ENCODE assay signal across 9 mouse cellular contexts in the genomic region with DNA sequence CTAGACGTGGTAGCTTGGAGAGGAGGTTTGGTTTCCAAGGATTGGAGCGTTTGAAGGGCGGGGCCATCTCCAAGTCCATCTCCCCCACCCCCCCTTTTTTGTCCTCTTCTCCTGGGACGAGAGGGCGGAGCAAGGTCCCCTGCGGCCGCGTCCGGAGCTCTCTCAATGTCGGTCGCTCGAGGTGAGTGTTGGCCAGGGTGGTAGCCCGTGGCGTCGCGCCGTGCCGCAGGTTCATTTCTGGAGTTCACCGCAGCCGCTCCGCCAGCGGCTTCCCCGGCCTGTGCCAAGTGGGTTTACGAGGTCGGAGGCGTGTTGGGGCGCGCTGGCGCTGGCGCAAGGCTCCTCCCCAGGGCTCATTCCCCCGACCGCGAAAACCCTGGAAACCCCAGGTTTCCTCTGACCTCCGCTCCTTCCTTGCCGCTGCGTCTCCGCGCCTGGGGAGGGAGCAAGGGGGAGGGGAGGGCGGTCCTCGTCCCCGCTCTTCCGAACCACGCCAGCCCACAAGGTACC. TPM values are rescaled to one million over a fixed set of nuclear protein-coding genes. Genes with fewer than 3 reads are reported as not detected.
A peak's percentile ranks its signal among the peaks of the same experiment; 100 is the strongest.
DNase-seq lines count a peak whose midpoint lies in the region; ATAC-seq and TF ChIP-seq lines count a peak whose summit lies in the region.
"Had no signal": no experiment of that assay in that cellular context is flagged by ENCODE, and none has a peak within 500 bp of the region (broad histone marks: within the 10 kb centered on the region; RNA-seq: fewer than 3 reads in every experiment).

TSS of gene Zfp462 (plus strand) at position 128 of the 510 bp plus-strand sequence.

- H3K9me3 ChIP-seq in intestine, embryonic 15.5 days = no peaks in the 10 kb centered on the region
- H3K9me3 ChIP-seq in limb, embryonic 14.5 days (ENCODE audit: control insufficient read depth, low read length) = no peaks in the 10 kb centered on the region
- H3K9me3 ChIP-seq in neural tube, embryonic 11.5 days (ENCODE audit: control insufficient read depth, low read length) = no peaks in the 10 kb centered on the region

- no peaks in the 10 kb centered on the region for H3K36me3 ChIP-seq in intestine, embryonic 15.5 days
- no peaks in the 10 kb centered on the region for H3K36me3 ChIP-seq in limb, embryonic 14.5 days (ENCODE audit: control insufficient read depth, insufficient read depth, low read length)
- no peaks in the 10 kb centered on the region for H3K36me3 ChIP-seq in neural tube, embryonic 11.5 days (ENCODE audit: control insufficient read depth, insufficient read depth, low read length)
- H3K36me3 ChIP-seq: G1E had no signal

- H3K27ac ChIP-seq in intestine, embryonic 15.5 days = peak within 1 kb of the TSS; percentile 67
- H3K27ac ChIP-seq in limb, embryonic 14.5 days (replicated peaks; ENCODE audit: low read depth, low read length) = peak within 1 kb of the TSS; percentile 88
- H3K27ac ChIP-seq in neural tube, embryonic 11.5 days (ENCODE audit: low read depth, low read length) = peak within 1 kb of the TSS; percentile 99

- peak within 1 kb of the TSS; percentile 52 for H3K9ac ChIP-seq in intestine, embryonic 15.5 days
- H3K9ac ChIP-seq in limb, embryonic 14.5 days (ENCODE audit: low read depth, low read length, severe bottlenecking) = peak within 1 kb of the TSS; percentile 87
- peak within 1 kb of the TSS; percentile 98 for H3K9ac ChIP-seq in neural tube, embryonic 11.5 days (ENCODE audit: low read length)

- H3K4me1 ChIP-seq in intestine, embryonic 15.5 days (replicated peaks) = 0 out of 2 replicates have a peak, but pooled peaks cover 3% of the 10 kb centered on the region
- H3K4me1 ChIP-seq in limb, embryonic 14.5 days (ENCODE audit: control insufficient read depth, insufficient read depth, low read length) = no peaks in the 10 kb centered on the region; the same call in 1 of the 2 replicates
- no peaks in the 10 kb centered on the region for H3K4me1 ChIP-seq in neural tube, embryonic 11.5 days (ENCODE audit: control insufficient read depth, insufficient read depth, low read length)

- 0 out of 2 replicates have a peak, but pooled peaks have one; percentile 18 for TF ChIP-seq POLR2A in limb, embryonic 14.5 days (IDR thresholded peaks at IDR 0.05; ENCODE audit: borderline replicate concordance, extremely low read depth, insufficient read depth, insufficient read length)

- peak within 1 kb of the TSS; percentile 66 for H3K4me3 ChIP-seq in intestine, embryonic 15.5 days (replicated peaks)
- H3K4me3 ChIP-seq in limb, embryonic 14.5 days (replicated peaks; ENCODE audit: low read length) = peak within 1 kb of the TSS; percentile 73
- peak within 1 kb of the TSS; percentile 90 for H3K4me3 ChIP-seq in neural tube, embryonic 11.5 days (ENCODE audit: low read depth, low read length)

- WGBS in intestine, embryonic 15.5 days = under 1% methylated on average over 42 of the region's 43 CpGs
- under 1% methylated on average over 32 of the region's 43 CpGs for WGBS in limb, embryonic 14.5 days
- WGBS in neural tube, embryonic 11.5 days = under 1% methylated on average over 40 of the region's 43 CpGs

- ATAC-seq in intestine, embryonic 15.5 days = peak; percentile 26
- peak; percentile 21; the same call in 1 of the 2 replicates for ATAC-seq in limb, embryonic 14.5 days (ENCODE audit: low FRiP score, low read depth)
- ATAC-seq in neural tube, embryonic 11.5 days (ENCODE audit: insufficient read depth, low FRiP score, low TSS enrichment) = peak; percentile 46

- peak within 1 kb of the TSS; percentile 93 for H3K4me2 ChIP-seq in intestine, embryonic 15.5 days (replicated peaks)
- peak within 1 kb of the TSS; percentile 89 for H3K4me2 ChIP-seq in limb, embryonic 14.5 days (replicated peaks; ENCODE audit: low read depth, low read length, severe bottlenecking)
- peak within 1 kb of the TSS; percentile 51 for H3K4me2 ChIP-seq in neural tube, embryonic 11.5 days (ENCODE audit: low read depth)

- DNase-seq in layer of hippocampus, adult 18-20 months (ENCODE audit: low spot score in 2 of 2) = no peak
- DNase-seq in layer of hippocampus, adult 9-11 months = no peak
- peak; percentile 66 for DNase-seq in brain, embryonic 18.5 days (ENCODE audit: low read depth, low spot score)
- peak; percentile 33 to 63 for DNase-seq in gastrocnemius, adult 8-10 months (ENCODE audit: low spot score in 2 of 2)
- peak; percentile 61 for DNase-seq in limb, embryonic 14.5 days (ENCODE audit: low spot score)
- DNase-seq in neural tube, embryonic 11.5 days (ENCODE audit: low spot score) = peak; percentile 83
- DNase-seq in spleen, postnatal 36 days (ENCODE audit: low spot score in 2 of 2) = no peak

- H3K27me3 ChIP-seq in intestine, embryonic 15.5 days (replicated peaks) = no peaks in the 10 kb centered on the region
- H3K27me3 ChIP-seq in limb, embryonic 14.5 days (ENCODE audit: control insufficient read depth, insufficient read depth, low read length) = no peaks in the 10 kb centered on the region
- H3K27me3 ChIP-seq in neural tube, embryonic 11.5 days (ENCODE audit: control insufficient read depth, insufficient read depth, low read length) = no peaks in the 10 kb centered on the region

RNA-seq across cellular contexts. Expression of gene Zfp462, which starts in this region (rescaled TPM):
- 10 to 100 TPM; 64.8 to 77.5 TPM for total RNA-seq in layer of hippocampus, adult 18-20 months (2021)
- total RNA-seq in gastrocnemius, adult 8-10 months (2022) = 10 to 100 TPM; 11.1 to 33.7 (median 15.5) TPM
- 2.8 and 3.2 TPM in 2 replicates for polyA plus RNA-seq in intestine, embryonic 15.5 days (2015; fragmentation: Nextera tagmentation; extraction: Ambion mirVana)
- polyA plus RNA-seq in limb, embryonic 14.5 days (2012; rRNA removed) = 26.7 and 33.1 TPM in 2 replicates
- polyA plus RNA-seq in limb, embryonic 14.5 days (2014; fragmentation: Nextera tagmentation; extraction: Ambion mirVana) = 3.8 and 4.2 TPM in 2 replicates
- 14.5 and 16.4 TPM in 2 replicates for polyA plus RNA-seq in neural tube, embryonic 11.5 days (2014; fragmentation: Nextera tagmentation; extraction: Ambion mirVana)
- polyA plus RNA-seq: G1E had no signal

Comparison
In these comparisons a context has a peak if more than half of its experiments do, and no peak if none do; other contexts are left out.
1. DNase-seq: peak in brain, embryonic 18.5 days (single experiment), gastrocnemius, adult 8-10 months (2 of 2), limb, embryonic 14.5 days (single experiment) and neural tube, embryonic 11.5 days (single experiment); none in layer of hippocampus, adult 18-20 months (0 of 2), layer of hippocampus, adult 9-11 months (single experiment) and spleen, postnatal 36 days (0 of 2).
2. Peak in every context shown above with its lines, with median percentiles within 50 percentile points of each other: ATAC-seq, H3K27ac ChIP-seq, H3K4me2 ChIP-seq, H3K4me3 ChIP-seq and H3K9ac ChIP-seq.